Mouse (Mus musculus) olfactory bulb, adult 2 months (tissue): ENCODE measurements around the gene Fam206a.
A peak's percentile ranks its signal among the peaks of the same experiment; 100 is the strongest.

Source experiments
- CTCF ChIP-seq: fragments of 200-500 bp; IDR thresholded peaks from 2 replicates; pipeline ENCODE4 v1.5.1; 2012; ENCODE audit warnings: low read depth, mild to moderate bottlenecking, low read length, moderate library complexity; ENCODE audit not compliant: insufficient read depth
- POLR2A ChIP-seq: fragments of 200-500 bp; IDR thresholded peaks from 2 replicates; pipeline ENCODE4 v1.6.1; 2012; ENCODE audit warnings: mild to moderate bottlenecking, low read depth, low read length, moderate library complexity; ENCODE audit not compliant: insufficient read depth

GRCm38 (mm10) chr4:56801907-56802668 is at the start of gene Fam206a, which contains the start of gene Elp1:
- no peak for TF ChIP-seq CTCF
- TF ChIP-seq POLR2A: peak; percentile 81
